Mouse (Mus musculus) frontal cortex, adult (tissue): ENCODE results near the gene Mtmr11.
A peak's percentile ranks its signal among the peaks of the same experiment; 100 is the strongest.
"Not testable (repeated sequence)": the region's sequence is repeated elsewhere in the genome, so short reads cannot be mapped to it uniquely, and the experiment has no call there.

ENCODE experiments used
- ATAC-seq: cut with Nextera tagmentation; 2 replicates; pipeline ENCODE4 v1.9.2; 2017; ENCODE audit warnings: mild to moderate bottlenecking, moderate library complexity, mixed read lengths; ENCODE audit not compliant: low TSS enrichment

Mtmr11 gene

DNA sequence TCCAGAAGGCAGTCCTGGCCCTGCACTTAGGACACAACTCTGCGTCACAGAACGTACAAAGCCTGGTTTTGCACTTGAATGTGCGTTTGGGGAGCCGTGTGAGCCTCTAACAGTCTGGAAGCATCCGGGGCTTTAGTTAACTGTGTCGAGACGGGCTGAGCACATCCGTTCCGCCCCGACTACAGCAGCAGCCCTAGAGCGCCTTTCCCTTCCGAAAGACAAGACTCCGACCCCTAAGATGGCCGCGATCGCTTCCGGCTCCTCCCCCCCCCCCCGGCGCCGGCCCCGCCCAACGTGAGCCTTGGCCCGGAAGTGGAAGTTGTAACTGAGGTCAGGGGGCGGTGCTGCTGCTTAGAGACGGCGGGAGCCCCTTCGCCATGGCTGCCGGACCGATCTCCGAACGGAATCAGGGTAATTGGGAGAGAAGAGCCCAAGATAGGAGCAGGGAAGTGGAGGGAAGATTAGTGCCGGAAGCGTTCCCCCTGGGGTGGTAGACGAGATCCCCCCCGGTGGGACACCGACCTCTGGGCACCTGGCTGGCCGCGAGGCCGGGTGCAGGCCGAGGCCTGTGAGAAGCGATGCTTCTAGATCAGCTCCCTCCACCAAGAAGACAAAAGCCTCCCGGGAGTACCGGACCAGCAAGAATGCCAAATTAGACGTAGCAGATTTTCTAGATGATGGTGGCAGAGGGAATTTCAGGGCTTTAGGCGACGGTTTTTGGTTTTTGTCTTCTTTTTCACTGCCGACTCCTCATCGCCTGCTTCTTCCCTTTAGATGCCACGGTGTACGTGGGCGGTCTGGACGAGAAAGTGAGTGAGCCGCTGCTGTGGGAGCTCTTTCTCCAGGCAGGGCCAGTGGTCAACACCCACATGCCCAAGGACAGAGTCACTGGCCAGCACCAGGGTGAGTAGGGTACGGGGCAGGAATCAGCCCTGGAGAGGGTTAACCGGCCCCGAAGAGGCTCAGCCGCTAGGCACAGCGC is 10.7 kb downstream of the Mtmr11 start, which contains the start of gene Sf3b4:
Gene Sf3b4 (plus strand): TSS at position 136 of the 982 bp plus-strand sequence.
- ATAC-seq, result peak; percentile 86

DNA sequence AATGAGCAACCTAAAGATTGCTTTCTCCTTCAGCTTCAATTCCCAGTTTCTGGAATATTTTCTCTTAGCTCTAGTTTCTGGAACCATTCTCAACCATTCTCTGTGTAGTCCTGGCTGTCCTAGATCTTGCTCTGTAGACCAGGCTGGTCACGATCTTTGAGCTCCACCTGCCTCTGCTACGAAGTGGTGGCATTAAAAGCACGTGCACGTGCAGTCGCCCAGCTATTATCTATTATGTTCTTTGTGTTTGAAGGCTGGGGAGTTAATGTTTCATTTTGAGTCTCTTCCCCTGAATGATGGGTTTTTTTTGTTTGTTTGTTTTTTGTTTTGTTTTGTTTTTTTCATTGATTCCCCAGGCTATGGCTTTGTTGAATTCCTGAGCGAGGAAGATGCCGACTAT is 11.4 kb downstream of the Mtmr11 start:
- no peak for ATAC-seq

DNA sequence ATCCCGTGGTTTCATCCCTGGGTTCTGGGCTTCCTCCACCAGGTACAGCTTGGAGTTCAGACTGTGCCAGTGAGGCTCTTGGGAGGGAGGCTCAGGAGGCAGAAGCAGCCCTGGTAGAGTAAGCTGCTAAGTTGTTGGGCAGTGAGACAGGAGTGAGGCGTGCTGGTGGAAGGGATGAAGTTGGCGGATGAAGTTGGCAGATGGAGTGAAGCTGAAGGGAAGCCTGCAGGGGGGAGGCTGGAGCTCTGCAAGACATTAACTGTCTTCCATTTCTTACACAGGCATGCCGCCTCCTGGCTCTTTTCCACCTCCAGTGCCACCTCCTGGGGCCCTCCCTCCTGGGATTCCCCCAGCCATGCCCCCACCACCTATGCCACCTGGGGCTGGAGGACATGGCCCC is 12.2 kb downstream of the Mtmr11 start:
- not testable (repeated sequence) for ATAC-seq

DNA sequence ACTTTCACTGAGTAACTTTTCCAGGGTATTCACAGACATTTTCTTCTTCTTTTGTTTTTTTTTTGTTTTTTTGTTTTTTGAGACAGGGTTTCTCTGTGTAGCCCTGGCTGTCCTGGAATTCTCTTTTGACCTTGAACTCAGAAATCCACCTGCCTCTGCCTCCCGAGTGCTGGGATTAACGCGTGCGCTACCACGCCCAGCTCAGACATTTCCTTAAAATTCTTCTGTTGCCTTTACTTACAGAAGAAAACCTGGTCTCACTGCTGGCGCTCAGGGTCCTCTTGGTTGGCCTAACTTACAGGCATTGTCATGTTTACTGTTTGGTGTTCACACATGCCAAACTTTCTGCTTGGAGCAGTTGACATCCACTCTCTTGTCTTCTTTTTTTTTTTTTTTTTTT is 13.4 kb downstream of the Mtmr11 start:
- no peak for ATAC-seq

DNA sequence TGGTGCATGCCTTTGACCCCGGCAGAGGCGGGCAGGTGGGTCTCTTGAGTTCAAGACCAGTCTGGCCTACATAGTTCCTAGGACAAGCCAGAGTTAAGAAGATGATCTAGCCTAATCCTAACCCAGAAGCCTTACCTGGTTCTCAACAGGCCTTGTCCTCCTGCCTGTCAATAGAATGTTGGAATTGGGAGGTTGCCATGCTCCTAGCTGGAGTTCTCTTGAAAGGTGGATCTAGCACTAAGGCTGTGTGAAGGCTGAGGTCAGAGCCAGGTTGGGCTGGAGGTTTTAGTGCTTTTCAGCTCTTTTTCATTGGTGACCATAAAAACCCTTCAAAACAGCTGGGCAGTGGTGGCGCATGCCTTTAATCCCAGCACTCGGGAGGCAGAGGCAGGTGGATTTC is 16.6 kb downstream of the Mtmr11 start:
- no peak for ATAC-seq

DNA sequence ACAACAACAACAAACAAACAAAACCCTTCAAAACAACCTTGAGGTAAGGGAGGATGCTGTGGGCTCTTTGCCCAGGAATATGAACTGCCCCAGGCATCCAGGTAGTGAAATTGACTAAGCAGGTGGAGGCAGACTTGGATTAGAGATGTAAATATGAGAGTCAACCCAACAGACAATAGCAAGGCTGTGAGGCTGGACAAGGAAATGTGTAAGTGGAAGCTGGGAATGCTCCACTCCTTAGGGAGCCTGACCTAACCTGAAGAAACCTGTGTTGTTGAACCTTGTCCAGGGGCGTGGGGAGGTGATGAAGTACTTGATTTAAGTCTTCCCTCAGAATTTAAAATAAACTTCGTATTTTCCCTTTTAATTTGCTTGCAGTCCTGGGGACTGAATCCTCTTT is 17.1 kb downstream of the Mtmr11 start:
- no peak for ATAC-seq

DNA sequence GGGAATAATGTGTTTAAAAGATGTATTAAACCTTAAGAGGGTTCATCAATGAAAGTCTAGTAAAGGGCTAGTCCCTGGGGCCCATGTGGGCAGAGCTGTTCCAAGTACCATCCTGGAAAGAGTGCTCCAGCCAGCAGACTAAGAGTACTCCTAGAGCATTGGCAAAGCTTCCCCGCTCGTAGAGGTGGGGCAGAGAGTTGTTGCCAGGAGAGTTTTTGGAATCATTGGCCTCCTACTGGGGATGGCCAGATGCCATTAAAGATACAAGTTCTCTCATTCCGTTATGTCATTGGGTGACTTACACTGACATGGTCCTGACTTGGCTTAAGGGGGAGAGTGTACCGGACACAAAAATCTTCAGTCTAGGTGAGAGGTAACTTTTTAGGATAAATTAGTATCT is 17.7 kb downstream of the Mtmr11 start:
- ATAC-seq, result no peak

DNA sequence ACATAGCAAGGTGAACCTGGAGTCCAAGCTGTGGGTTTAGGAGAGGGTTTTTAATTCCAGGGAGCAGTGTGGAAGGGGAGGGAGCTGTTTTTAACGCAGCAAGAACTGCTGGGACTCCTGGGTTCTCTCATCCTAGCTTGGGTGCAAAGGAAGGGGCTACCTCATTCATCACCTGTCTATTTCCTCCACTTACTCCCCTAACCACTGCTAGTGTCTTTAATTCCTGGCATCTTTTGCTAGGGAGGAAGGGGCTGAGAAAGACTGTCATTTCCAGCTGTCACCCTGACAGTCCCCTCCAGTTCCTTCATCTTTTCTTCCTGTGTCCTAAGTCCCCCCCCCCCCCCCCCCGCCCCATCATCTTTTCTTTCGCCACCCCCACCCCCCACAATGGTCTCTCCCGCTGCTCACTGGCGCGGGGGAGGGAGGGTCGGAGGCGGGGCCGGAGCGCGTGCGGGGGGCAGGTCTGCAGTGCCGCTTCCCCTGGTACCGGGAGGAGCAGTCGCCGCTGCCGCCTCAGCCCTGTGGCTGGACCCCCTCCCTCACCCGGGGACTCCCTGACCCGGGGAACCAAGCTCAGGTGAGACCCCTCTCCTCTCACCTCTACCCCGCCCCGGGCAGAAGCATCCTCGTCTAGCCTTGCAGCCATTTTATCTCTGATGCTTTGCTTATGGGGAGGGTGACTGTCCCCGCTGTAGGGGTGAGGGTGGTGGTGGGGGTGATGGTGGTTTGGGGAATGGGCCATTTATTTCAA is 19.1 kb downstream of the Mtmr11 start, which contains the start of gene Sv2a:
Gene Sv2a (plus strand): TSS at position 425 of the 751 bp plus-strand sequence.
- peak; percentile 21; the same call in 1 of the 2 replicates for ATAC-seq

DNA sequence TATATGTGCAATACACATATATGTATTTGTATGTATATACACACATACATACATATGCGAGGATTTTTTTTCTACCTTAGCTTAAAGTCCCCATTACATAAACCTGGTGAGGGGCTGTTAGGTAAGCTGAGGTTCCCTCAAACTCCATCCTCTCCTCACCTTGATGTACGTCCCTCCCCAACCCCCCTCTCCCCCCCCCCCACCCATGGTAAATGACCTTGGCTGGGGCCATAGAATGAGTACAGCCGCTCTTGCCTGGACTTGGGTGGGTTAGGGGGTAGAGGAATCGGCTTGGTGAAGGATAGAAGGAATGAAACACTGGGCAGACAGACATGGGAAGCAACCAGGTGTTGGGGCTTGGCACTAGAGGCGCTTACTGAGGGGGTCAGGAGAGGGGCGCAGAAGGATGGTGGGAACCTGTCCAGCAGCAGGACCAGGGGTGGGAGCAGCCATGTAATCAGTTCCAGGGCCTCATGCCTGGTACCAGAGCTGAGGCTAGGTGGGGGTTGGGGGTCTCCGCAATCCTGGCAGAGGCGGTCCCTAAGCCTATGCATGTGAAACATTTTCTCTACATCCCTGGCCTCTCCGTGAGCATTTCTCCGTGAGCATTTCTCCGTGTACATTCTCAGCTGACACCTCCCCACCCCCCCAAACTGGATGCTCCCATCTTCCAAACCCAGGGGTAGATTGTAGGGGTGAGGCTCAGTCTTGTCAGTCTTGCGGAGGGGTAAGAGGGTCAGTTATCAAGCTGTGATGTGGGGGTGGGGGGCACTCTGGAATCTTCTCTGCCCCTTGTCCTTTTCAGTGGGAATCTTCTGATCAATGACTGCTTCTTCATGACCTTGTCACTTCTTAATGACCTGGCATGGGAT is 19.9 kb downstream of the Mtmr11 start:
- peak; percentile 41 for ATAC-seq

DNA sequence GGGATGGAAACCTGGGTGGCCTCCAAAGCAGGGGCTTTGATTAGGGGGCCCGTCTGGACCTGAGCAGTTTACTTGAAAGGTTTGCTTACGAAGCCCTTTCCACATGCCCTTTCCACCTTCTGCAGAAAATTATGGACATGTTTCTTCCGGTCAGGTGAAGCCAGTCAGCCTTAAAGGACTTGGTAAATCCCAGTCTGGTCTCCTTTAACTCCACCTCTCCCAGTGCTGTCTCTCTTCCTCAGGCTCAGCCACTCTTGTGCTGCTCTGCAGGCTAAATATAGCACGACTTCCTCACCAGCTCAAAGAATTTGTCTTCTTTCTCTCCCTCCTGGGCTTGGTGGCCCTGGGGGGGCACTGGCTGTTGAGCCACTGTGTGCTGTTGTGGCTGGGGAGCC is 20.6 kb downstream of the Mtmr11 start:
- peak; percentile 62 for ATAC-seq

DNA sequence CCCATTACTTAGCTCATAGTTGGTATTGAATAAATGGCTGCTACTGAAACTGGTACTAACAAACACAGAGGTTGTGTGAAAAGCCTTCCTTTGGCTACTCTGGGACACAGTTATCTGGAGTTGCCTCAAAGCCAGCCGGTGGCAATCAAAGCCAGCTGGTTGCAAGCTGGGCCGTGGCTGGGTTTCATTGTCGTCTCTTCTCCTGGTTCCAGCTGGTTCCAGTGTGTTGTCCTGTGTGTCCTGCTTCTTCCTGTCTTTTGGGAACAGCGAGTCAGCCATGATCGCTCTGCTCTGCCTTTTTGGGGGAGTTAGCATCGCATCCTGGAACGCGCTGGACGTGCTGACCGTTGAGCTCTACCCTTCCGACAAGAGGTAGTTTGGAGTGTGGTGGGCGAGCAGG is 31.2 kb downstream of the Mtmr11 start:
- no peak for ATAC-seq

DNA sequence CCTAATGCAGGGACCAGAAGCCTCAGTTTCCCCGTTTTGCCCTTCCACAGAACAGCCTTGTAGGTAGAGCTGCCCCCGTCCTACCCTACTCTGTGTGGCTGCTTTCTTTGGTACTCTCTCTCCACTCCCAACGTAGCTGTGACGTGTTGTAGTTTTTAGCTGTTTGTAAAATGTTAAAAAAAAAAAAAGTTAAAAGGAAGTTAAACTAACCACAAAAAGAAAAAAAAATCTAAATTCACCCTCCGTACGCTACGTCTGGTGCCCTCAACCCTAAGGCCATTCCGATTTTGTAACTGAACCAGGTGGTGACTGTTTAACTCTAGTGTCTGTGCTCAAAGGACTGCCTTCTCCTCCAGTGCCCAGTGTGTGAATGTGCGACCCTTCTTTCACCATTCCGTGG is 33.2 kb downstream of the Mtmr11 start:
- no peak for ATAC-seq

DNA sequence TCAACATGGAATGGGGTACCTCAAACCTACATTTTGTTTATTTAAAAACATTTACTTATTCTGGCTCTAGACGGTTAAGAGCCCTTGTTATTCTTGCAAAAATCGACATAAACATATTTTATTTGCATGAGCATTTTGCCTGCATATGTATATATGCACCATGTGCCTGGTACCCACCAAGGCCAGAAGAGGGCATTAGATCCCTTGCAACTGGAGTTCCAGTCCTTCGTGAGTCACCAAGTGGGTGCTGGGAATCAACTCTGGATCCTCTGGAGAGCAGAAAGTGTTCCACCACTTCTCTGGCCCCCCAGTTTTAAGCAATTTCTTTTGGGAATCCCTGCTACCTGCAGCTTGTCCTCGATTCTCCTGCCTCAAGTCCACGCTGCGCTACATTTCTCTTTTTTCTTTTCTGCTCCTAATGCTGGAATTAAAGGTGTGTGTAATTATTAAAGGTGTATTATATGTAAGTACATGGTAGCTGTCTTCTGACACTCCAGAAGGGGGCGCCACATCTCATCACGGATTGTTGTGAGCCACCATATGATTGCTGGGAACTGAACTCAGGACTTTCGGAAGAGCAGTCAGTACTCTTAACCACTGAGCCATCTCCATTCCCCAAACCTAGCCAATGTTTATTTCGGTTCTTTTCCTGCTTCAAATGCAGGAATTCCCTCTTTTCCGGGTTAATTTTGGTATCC is 34.0 kb downstream of the Mtmr11 start:
- ATAC-seq, result no peak

DNA sequence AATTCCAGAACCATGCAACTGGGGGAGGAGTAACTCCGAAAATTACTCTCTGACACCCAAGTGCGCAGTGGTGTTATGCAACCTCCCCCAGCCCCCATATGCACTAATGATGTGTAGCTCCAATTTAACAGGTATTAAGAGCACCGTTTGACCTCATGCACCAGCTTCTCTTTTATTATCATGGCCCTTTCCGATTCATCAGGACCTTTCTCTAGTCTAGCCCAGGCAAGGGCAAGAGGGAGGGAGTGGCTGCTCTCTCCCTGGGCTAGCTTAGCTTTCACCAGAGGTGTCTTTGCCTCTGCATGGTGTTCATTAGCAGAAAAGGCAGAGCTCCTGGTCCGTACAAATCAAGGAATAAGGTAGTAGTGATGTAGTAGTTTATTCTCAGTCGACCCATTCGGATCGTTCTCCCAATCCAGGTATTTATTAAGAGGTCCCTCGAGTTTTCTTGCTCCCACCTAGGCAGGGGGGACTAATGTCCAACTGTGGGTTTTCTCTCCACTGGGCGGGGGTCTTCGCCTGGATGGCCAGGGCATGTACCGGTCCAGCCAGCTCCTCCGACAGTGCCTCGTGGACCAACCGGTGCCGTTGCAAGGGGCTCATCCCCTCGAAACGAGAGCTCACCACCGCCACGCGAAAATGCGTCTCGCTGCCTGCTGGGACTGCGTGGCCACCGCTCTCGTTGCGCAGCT is 34.8 kb downstream of the Mtmr11 start:
- 0 out of 2 replicates have a peak, but pooled peaks have one; percentile 13 for ATAC-seq

DNA sequence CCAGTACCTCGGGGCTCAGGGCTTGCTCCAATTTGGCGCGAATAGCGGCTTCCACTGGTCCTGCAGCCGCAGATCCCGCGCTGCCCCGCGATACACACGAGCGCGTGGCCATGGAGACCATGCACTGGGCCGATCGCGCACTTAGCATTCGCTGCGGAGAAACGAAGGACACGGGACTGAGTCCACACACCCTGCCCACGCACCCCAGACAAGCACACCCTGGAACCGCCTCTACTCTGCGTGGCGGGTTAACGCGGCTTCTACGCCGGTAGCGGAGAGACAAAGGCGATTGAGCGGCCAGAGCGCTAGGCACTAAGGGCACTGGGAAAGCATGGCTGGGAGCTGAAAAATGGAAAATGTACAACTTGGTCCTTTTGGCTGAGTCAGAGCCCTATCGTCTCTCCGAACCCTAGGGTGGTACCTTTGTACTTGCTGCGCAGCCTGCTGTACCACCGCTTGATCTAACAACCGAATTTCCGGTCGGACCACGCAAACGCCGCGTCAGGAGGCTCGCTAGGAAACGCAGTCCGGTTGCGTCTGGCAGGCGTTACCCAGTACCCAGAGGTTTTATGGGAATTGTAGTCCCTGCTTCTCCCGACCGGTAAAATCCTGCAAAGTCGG is 35.4 kb downstream of the Mtmr11 start:
- ATAC-seq, result peak; percentile 90

DNA sequence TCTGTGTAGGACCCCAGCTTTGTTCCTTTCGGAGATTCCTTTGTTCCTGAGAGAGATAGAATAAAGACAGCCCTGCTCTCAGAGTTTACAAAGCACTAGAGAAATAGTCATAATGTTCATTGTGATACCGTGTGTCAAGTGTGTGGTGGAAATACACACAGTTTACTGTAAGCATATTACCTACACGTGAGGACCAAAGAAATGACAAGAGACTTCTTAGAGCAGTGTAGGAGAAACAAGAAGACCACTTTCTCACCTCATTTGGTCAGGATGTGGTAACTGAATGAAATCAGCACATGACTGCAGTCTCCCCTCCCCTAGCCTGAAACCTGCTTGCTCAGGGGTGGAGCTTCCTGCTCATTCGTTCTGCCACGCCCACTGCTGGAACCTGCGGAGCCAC is 36.4 kb downstream of the Mtmr11 start:
- no peak for ATAC-seq

DNA sequence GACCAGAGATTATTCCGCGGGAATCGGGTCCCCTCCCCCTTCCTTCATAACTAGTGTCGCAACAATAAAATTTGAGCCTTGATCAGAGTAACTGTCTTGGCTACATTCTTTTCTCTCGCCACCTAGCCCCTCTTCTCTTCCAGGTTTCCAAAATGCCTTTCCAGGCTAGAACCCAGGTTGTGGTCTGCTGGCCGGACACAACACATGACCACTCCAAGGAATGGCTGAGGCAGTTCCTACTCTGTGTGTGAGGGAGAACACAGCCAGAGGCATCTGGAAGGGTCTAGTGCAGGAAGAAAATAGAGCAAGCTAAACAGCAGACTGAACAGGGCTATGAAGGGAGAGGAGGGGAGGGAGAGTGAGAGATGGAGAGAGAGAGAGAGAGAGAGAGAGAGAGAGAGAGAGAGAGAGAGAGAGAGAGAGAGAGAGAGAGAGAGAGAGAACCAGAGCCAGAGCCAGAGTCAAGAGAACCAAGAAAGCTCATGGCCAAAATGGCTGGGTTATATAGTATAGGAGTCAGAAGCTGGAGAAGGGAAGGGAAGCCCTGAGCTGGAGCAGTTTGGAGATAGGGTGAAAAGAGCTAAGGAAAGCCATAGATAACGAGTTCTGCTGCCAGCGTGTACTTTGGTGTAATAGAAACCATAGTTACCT is 36.9 kb downstream of the Mtmr11 start:
- ATAC-seq, result not testable (repeated sequence)

DNA sequence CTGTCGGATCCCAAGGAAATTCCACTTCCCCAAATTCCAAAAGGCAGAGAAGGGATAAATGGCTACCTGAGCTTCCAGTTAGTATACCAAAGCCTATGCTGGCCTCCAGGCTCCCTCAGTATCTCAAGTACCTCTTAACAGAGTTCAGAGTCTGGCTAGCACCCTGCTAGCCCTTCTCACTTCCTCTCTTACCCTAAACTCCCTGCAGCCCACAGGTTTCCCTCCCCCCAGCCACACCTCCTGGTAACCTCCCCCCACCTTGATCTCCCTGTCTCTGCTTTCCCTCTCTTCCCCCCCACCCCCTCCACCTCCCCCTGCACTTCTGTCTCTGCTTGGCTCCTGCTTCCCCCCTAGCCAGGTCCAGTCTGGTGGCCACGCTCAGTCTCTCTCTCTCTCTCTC is 37.9 kb downstream of the Mtmr11 start:
- ATAC-seq, result no peak

DNA sequence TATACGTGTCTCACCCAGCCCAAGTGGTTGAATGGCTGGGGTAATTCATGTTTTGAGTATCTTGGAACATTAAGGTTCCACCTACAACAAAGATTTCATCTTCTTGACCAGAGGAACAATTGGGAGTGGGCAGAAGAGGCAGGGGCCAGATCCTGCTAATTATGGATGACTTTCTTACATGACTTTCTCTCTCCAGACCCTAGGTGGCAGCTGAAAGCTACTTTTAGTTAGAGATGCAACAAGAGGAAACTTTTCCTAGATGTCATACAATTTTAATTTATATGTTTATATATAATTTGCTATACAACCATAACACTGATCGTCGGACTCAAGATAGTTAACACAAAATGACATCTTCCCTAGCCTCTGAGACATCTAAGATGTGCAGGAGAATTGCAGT is 46.0 kb downstream of the Mtmr11 start:
- no peak for ATAC-seq
